Mouse (Mus musculus): ENCODE measurements around the gene Eif2d.
"Not testable (repeated sequence)": the region's sequence is repeated elsewhere in the genome, so short reads cannot be mapped to it uniquely, and the experiment has no call there.

The Eif2d gene

DNA sequence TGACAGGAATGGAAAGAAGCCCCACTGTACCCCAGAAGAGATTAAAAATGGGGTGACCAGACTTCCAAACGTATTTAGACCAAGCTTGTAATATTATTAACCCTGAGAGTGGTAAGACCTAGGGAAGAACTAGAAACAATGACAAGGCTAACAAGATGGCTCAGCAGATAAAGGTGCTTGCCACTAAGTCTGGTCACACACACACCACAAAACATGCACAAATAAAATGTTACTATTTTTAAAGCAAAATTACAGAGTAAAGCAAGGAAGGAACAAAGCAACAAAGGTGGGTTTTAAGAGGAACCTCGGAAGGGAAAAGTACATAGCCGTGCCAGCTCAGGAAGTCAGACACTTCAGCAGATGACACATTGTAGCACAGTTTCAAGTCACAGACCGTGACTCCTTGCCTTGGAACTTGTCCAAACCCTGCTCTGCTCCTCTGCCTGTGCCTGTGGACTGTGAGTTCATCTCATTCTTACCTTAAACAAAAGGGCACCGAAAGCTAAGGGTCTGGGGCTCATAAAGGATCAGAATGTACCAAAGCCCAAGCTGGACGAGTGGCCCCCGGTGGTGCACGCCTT, 17.9 kb upstream of the Eif2d start:
- Histone ChIP-seq H3K36me3 (ENCODE audit: control insufficient read depth, insufficient read depth, low read length, poor library complexity, severe bottlenecking) (no peaks in the 10 kb centered on the region), H3K27me3 (ENCODE audit: control insufficient read depth, insufficient read depth, low read length, poor library complexity, severe bottlenecking) (no peaks in the 10 kb centered on the region)
- peak; percentile 68 for DNase-seq (ENCODE audit: low read depth, low spot score)

DNA sequence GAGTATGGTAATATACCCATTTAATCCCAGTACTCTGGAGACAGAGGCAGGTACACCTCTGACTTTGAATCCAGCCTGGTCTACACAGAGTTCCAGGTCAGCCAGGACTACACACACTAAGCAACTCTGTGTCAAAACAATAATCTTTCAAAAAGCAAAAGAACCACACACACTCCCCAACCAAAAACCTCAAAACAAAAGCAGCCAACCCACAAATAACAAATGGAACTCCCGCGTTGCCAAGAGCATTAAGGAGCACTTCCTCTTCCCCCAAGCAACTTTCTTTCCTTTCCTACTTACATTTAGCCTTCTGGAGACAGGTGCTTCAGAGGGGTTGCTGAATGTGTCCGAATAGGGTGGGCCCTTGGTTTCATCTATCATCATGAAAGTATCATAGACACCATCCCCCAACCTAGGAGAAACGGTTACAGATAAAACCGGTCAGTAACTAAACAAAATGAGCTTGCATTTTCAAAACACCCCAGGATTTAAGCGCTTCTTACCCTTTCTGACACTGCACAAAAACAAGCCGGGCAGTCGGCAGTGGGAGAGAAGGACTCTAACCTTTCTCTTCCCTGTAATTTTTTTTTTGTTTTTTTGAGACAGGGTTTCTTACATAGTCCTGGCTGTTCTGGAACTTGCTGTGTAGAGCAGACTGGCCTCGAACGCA, 16.9 kb upstream of the Eif2d start:
- Histone ChIP-seq H3K27me3 (ENCODE audit: control insufficient read depth, insufficient read depth, low read length, poor library complexity, severe bottlenecking) (no peaks in the 10 kb centered on the region), H3K36me3 (ENCODE audit: control insufficient read depth, insufficient read depth, low read length, poor library complexity, severe bottlenecking) (no peaks in the 10 kb centered on the region)
- peak; percentile 35 for DNase-seq (ENCODE audit: low read depth, low spot score)

DNA sequence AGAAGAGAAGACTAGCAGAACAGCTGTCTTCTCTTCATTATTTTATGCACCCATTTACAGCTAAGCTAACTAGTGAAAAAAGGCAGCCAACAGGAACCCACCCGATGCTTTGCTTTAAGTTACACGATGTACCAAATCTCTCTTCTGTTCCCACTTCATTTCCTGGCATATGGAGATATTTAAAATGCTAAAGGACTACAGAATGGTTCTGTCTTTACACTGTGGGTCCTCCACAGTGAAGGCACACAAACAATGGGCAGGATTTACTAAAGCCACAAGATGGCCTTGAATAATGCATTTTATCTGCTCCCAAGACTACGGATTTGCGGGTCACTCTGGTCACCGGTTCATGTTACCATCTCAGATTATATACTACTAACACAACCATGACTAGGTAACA, 15.9 kb upstream of the Eif2d start:
- no peaks in the 10 kb centered on the region for H3K36me3 ChIP-seq (ENCODE audit: control insufficient read depth, insufficient read depth, low read length, poor library complexity, severe bottlenecking)
- DNase-seq (ENCODE audit: low read depth, low spot score), result no peak
- H3K27me3 ChIP-seq (ENCODE audit: control insufficient read depth, insufficient read depth, low read length, poor library complexity, severe bottlenecking), result no peaks in the 10 kb centered on the region

DNA sequence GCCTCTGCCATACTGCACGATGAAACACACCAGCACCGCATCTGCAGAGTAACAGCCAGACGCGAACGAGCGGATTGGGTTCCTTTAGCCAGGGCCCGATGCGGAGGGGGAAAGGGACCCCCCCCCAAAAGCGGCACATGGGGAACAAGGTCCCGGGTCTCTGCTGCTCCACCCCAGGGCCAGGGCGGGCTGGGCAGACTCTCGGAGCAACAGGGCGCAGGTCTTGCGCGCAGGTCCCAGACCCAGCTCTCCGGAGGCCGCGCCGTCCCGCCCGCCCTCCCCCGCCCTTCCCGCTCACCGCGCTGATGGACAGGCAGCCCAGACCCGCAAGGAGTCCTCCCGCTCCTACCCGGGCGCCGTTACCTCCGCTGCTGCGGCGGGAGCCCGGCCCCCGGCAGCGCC, 15.3 kb upstream of the Eif2d start:
- DNase-seq (ENCODE audit: low read depth, low spot score), result peak; percentile 28
- Histone ChIP-seq H3K27me3 (ENCODE audit: control insufficient read depth, insufficient read depth, low read length, poor library complexity, severe bottlenecking) (no peaks in the 10 kb centered on the region), H3K36me3 (ENCODE audit: control insufficient read depth, insufficient read depth, low read length, poor library complexity, severe bottlenecking) (no peaks in the 10 kb centered on the region)

DNA sequence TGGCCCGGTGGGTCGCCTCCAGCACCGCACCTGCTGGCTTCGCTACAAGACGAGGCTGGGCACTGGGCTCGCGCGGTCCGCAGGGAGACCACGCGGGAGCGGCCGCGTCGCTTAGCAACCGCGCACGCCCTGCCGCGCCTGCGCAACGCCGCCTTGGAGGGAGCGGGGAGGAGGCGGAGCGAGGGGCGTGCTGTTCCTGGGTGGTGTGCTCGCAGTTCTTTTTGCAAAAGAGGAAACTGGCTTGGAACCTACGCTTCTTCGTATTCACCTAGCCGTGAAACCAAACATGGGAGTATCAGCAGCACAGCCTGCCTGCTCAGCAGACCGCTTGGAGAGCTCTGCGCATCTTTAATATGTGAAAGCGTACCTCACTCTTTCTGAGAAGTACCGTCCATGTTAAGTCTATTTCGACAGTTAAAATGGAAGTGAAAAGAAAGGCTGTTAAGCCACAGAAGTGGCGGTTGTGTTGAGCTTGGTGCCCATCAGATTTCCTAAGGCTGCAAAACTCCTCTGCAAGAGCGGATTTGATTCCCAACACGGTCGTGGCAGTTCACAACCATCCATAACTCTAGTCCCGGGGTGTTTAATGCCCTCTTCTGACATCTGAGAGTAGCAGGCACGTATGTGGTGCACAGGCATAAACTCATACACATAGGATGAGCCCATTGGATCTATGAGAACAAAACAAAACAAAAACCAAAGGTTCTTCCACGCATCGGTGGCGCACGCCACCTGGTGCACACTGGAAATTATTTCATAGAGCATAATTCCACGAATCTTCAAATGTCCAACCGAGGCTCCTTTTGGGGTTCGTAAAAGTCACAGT, 14.6 kb upstream of the Eif2d start, which contains the start of gene Dyrk3:
TSS of gene Dyrk3 (minus strand) at position 150 of the 826 bp plus-strand sequence.
- Histone ChIP-seq H3K27me3 (ENCODE audit: control insufficient read depth, insufficient read depth, low read length, poor library complexity, severe bottlenecking) (no peaks in the 10 kb centered on the region), H3K36me3 (ENCODE audit: control insufficient read depth, insufficient read depth, low read length, poor library complexity, severe bottlenecking) (no peaks in the 10 kb centered on the region)

DNA sequence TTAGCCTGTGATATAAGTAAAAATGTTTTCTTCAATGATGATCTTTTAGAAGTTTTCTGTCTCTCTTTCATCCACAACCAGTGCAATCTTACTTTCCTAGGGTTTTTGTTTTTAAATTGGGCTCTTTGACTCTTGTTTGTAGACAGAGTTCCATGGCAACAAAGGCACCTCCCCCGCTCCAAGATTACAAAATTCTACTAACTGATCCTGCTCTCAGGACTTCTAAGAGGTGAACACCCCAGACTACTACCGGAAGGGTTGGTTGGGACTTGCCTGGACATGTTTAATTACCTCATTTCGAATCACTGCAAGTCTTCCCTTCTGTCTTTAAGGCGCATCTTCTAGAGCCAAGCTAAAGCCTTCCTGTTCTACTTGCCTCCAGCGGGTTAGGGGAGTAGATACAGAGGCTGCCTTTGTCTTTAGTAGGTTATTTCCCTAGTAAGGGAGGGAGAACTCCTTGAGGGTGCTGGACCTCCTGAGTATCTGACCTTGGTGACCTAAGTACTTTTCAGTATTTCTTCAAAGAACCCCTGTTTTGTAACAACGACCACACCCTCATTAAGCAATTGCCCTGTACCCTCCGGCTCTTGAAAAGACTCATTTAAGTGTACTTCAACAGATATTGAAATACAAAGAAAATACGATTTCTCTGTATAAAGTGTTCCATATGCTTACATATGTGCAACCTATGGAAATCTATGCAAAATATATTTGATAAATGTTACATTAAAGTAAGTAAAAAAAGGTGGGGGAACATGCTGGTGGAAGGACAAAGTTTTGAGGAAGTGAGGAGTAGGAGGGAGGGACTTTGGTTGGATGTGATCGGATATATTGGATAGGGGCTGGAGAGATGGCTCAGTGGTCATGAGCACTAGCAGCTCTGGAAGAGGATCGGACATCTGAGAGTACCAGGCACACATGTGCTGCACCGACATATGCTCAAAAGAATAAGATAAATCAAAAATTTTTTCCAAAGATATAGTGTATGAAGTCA, 13.6 kb upstream of the Eif2d start:
- H3K36me3 ChIP-seq (ENCODE audit: control insufficient read depth, insufficient read depth, low read length, poor library complexity, severe bottlenecking), result no peaks in the 10 kb centered on the region
- peak; percentile 19 for DNase-seq (ENCODE audit: low read depth, low spot score)

More for the DNA sequence above, 14.6 kb upstream of the Eif2d start, which contains the start of gene Dyrk3:
- peak; percentile 96 for DNase-seq (ENCODE audit: low read depth, low spot score)

DNA sequence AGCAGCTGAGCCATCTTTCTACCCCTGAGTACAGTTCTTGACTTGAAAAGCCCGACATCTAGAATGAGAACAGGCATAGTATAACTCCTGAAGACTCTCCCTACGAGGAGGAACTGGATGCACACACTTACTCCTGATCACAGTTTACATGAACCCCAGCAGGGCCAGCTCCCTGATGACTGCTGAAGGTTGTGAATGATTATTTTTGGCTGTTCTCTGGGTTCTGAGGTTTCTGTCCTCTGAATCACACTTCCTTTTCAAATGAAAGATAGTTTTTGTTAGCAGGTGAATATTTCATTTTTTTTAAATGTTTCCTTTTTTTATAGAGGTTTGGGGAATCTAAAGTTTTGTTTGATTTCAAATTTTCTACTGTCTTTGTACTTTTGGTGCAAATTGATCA, 11.5 kb upstream of the Eif2d start:
- no peak for DNase-seq (ENCODE audit: low read depth, low spot score)
- Histone ChIP-seq H3K27me3 (ENCODE audit: control insufficient read depth, insufficient read depth, low read length, poor library complexity, severe bottlenecking) (no peaks in the 10 kb centered on the region), H3K36me3 (ENCODE audit: control insufficient read depth, insufficient read depth, low read length, poor library complexity, severe bottlenecking) (no peaks in the 10 kb centered on the region)

More for the DNA sequence above, 13.6 kb upstream of the Eif2d start:
- H3K27me3 ChIP-seq (ENCODE audit: control insufficient read depth, insufficient read depth, low read length, poor library complexity, severe bottlenecking), result no peaks in the 10 kb centered on the region

DNA sequence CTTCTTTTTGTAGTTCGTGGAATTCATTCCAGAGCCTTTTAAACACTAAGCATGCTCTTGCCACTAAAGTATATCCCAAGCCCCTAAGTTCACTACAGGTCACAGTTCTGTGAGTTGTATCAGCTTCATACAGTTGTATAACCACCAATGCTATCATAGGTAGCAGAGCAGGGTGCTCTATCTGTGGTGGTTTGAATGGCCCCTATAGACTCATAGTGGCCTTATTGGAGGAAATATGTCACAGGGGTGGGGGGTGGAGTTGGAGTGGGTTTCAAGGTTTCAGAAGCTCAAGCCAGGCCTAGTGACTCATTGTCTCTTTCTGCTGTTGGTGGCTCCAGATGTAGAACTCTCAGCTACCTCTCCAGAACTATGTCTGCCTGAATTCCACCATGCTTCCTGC, 10.5 kb upstream of the Eif2d start:
- no peaks in the 10 kb centered on the region for H3K27me3 ChIP-seq (ENCODE audit: control insufficient read depth, insufficient read depth, low read length, poor library complexity, severe bottlenecking)
- no peaks in the 10 kb centered on the region for H3K36me3 ChIP-seq (ENCODE audit: control insufficient read depth, insufficient read depth, low read length, poor library complexity, severe bottlenecking)
- no peak for DNase-seq (ENCODE audit: low read depth, low spot score)

DNA sequence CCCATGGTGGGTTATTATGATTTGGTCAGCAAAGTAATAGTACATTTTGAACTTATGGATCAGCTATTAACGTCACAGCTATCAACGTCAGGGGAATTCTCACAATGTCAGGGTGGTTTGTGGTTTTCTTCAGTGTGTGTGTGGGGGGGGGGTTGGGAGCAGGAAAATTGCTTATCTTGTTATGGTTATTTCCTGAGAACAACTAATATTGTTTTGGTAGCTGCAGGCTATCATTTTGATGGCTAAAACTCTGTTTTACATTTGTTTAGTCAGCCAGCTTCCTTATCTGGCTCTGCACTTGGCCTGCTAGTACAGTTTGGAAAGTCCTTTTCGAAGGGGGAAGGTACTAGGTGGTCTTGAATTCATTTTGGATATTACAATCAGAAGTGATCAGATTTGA, 7.8 kb upstream of the Eif2d start:
- H3K27me3 ChIP-seq (ENCODE audit: control insufficient read depth, insufficient read depth, low read length, poor library complexity, severe bottlenecking); DNase-seq (ENCODE audit: low read depth, low spot score); H3K36me3 ChIP-seq (ENCODE audit: control insufficient read depth, insufficient read depth, low read length, poor library complexity, severe bottlenecking): not testable (repeated sequence)

DNA sequence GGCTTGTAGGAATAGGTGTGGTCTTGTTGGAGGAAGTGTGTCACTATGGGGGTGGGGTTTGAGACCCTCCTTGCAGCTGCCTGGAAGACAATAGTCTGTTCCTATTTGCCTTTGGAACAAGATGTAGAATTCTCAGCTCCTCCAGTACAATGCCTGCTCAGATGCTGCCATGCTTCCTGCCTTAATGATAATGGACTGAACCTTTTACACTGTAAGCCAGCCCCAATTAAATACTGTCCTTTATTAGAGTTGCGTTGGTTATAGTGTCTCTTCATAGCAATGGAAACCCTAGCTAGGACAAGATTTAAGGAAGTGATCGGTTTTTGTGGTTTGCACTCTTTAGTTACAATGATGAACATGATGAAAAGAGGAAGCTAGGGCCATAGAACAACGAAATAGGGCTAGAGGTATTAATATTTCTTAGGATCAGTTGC, 6.8 kb upstream of the Eif2d start:
- H3K36me3 ChIP-seq (ENCODE audit: control insufficient read depth, insufficient read depth, low read length, poor library complexity, severe bottlenecking), result no peaks in the 10 kb centered on the region
- peak; percentile 83 for DNase-seq (ENCODE audit: low read depth, low spot score)
- H3K27me3 ChIP-seq (ENCODE audit: control insufficient read depth, insufficient read depth, low read length, poor library complexity, severe bottlenecking), result no peaks in the 10 kb centered on the region

DNA sequence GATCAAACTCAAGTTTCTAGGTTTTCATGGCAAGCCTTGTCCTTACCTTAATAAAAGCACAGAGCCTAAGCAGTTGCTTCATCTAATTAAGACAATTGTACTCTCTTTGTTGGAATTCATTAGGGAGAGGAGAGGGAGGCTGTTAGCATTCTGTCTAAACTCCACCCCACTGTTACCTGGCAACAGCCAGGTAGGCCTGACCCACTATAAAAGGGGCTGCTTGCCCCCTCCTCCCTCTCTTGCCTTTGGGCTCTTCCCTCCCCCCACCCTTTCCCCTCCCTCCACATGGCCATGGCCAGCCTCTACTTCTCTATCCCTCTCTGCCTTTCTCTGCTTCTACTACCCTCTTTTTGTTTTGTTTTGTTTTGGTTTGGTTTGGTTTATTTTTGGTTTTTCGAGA, 3.5 kb upstream of the Eif2d start:
- DNase-seq (ENCODE audit: low read depth, low spot score), result no peak
- Histone ChIP-seq H3K27me3 (ENCODE audit: control insufficient read depth, insufficient read depth, low read length, poor library complexity, severe bottlenecking) (no peaks in the 10 kb centered on the region), H3K36me3 (ENCODE audit: control insufficient read depth, insufficient read depth, low read length, poor library complexity, severe bottlenecking) (no peaks in the 10 kb centered on the region)

DNA sequence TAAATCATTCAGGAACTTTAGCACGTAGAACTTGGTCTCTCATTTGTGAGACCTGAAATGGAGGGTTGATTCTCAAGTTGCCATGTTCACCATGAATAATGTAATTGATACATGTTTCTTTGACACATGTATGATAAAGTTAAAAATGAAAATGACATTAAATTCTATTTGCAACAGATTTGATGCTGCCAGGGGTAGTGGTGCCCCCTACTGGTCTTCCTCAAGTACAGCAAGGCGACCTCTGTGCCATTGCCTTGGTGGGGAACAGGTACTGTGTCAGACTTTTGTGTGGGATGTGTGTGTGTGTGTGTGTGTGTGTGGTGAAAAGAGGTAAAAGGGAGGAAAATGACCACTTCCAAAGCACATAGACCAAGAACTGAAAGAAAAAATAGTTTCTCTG, 2.5 kb downstream of the Eif2d start:
- H3K27me3 ChIP-seq (ENCODE audit: control insufficient read depth, insufficient read depth, low read length, poor library complexity, severe bottlenecking), result no peaks in the 10 kb centered on the region
- H3K36me3 ChIP-seq (ENCODE audit: control insufficient read depth, insufficient read depth, low read length, poor library complexity, severe bottlenecking), result peaks cover 12% of the 10 kb centered on the region
- DNase-seq (ENCODE audit: low read depth, low spot score), result peak; percentile 80

DNA sequence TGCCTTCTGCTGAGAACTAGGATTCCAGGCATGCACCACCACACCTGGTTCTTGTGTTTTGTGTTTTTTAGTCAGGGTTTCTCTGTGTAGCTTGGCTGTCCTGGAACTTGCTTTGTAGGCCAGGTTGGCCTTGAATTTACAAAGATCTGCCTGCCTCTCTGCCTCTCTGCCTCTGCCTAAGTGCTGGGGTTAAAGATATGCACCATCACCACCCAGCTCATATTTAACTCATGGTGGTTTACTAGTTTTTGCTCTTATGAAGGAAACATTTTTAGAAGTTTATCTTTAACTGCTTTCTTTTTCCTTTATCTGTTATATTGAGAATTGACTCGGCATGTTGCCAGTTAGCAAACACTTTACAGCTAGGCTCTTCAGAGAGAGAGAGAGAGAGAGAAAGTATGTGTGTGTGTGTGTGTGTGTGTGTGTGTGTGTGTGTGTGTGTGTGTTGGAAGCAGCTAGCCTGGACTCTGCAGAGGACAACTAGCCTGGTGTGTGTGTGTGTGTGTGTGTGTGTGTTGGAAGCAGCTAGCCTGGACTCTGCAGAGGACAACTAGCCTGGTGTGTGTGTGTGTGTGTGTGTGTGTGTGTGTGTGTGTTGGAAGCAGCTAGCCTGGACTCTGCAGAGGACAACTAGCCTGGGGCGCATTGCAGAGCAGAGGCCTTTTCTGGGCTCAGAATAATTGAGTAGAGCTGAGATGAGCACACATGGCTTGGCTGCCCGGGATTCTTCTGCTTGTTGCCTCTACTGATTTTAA, 6.8 kb downstream of the Eif2d start:
- not testable (repeated sequence) for H3K27me3 ChIP-seq (ENCODE audit: control insufficient read depth, insufficient read depth, low read length, poor library complexity, severe bottlenecking); DNase-seq (ENCODE audit: low read depth, low spot score)
- peaks cover 25% of the 10 kb centered on the region for H3K36me3 ChIP-seq (ENCODE audit: control insufficient read depth, insufficient read depth, low read length, poor library complexity, severe bottlenecking)

DNA sequence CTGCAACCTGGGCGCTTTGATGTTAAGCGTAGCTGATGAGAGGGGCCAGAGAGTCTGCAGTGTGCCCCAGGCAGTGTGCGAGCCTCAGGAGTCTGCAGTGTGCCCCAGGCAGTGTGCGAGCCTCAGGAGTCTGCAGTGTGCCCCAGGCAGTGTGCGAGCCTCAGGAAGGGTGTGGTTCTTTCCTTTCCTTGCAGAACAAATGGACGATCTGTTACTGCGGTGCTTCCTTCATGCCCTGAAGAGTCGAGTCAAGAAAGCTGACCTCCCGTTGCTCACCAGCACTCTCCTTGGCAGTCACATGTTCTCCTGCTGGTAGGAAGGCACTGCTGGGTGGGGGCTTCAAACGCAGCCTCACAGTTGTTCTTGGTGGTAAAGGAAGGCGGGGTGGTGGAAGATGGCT, 8.1 kb downstream of the Eif2d start:
- no peak for DNase-seq (ENCODE audit: low read depth, low spot score)
- Histone ChIP-seq H3K36me3 (ENCODE audit: control insufficient read depth, insufficient read depth, low read length, poor library complexity, severe bottlenecking) (peaks cover 31% of the 10 kb centered on the region), H3K27me3 (ENCODE audit: control insufficient read depth, insufficient read depth, low read length, poor library complexity, severe bottlenecking) (no peaks in the 10 kb centered on the region)
